Mouse (Mus musculus) thymus, adult 2 months (tissue): ENCODE results near the gene Gm20388.

Experiments
- CTCF ChIP-seq: fragments of 200-500 bp; IDR thresholded peaks from 2 replicates; pipeline ENCODE4 v1.5.1; 2012; ENCODE audit warnings: mild to moderate bottlenecking, control low read depth, low read length, moderate library complexity, borderline replicate concordance; ENCODE audit not compliant: control insufficient read depth, poor library complexity, insufficient read depth; ENCODE audit errors: extremely low read depth
- POLR2A ChIP-seq: fragments of 200-500 bp; IDR thresholded peaks from 2 replicates; pipeline ENCODE4 v1.6.1; 2012; ENCODE audit warnings: mild to moderate bottlenecking, low read length, control low read depth, moderate library complexity; ENCODE audit not compliant: control insufficient read depth, poor library complexity, insufficient read depth; ENCODE audit errors: extremely low read depth

GRCm38 (mm10) chr8:123036956-123037355 is 3126.3 kb downstream of the Gm20388 start:
- TF ChIP-seq CTCF = no peak
- 0 out of 2 replicates have a peak, but pooled peaks have one; percentile 7 for TF ChIP-seq POLR2A
